Mouse (Mus musculus): ENCODE measurements around the gene Sox12.

Sox12 gene

GRCm38 (mm10) chr2:152406126-152406525, 8.3 kb upstream of the Sox12 start:
- peak; percentile 99 for DNase-seq (ENCODE audit: low read depth, low spot score)

- no peak for DNase-seq (ENCODE audit: low read depth, low spot score)
Measured at GRCm38 (mm10) chr2:152399122-152399542, 1.3 kb upstream of the Sox12 start.

GRCm38 (mm10) chr2:152398691-152399090, 828 bp upstream of the Sox12 start:
- peak; percentile 96 for DNase-seq (ENCODE audit: low read depth, low spot score)

- peak; percentile 90 for DNase-seq (ENCODE audit: low read depth, low spot score)
Measured at GRCm38 (mm10) chr2:152397004-152397589, 766 bp downstream of the Sox12 start.

DNA sequence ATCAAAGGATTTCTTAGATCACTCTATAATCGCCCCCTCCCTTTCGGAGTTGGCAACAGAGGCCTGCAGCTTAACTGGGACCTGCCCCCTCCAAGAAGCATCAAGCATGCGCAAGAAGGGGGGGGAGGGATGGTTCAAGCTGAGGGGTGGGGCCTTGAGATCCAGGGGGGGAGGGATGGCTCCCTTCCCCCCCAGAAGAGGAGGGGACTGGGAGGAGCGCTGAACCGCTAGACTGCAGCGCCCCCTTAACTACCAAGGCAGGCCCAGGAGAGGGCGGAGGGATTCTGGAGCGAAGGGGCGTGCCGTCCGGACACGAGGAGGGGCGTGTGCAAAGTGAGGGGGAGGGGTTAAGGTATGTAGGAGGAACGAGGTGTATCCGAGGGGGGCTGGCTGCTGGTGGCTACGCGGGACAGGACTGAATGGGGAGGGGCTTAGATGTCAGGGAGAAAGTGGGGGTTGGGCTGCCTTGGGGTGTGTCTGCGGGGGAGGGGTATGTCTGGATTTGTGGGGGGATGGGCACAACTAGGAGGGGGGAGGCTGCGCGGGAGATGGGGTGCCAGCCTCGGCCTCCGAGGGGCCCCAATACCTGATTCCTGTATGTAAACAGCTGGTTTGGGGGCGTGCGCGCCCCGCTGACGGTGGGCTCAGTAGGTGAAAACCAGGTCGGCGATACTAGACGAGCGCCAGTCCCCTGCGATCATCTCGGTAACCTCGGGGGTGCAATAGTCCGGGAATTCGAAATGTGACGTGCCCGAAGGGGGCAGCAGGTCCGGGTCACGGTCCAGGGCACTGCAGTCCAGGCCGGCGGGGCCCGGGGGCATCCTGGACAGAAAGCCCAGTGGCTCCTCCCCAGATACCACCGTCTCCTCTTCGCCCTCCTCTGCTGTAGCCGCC, 1.5 kb downstream of the Sox12 start:
- peak; percentile 97 for DNase-seq (ENCODE audit: low read depth, low spot score)

- no peak for DNase-seq (ENCODE audit: low read depth, low spot score)
Measured at GRCm38 (mm10) chr2:152395271-152395920, 2.5 kb downstream of the Sox12 start.

DNA sequence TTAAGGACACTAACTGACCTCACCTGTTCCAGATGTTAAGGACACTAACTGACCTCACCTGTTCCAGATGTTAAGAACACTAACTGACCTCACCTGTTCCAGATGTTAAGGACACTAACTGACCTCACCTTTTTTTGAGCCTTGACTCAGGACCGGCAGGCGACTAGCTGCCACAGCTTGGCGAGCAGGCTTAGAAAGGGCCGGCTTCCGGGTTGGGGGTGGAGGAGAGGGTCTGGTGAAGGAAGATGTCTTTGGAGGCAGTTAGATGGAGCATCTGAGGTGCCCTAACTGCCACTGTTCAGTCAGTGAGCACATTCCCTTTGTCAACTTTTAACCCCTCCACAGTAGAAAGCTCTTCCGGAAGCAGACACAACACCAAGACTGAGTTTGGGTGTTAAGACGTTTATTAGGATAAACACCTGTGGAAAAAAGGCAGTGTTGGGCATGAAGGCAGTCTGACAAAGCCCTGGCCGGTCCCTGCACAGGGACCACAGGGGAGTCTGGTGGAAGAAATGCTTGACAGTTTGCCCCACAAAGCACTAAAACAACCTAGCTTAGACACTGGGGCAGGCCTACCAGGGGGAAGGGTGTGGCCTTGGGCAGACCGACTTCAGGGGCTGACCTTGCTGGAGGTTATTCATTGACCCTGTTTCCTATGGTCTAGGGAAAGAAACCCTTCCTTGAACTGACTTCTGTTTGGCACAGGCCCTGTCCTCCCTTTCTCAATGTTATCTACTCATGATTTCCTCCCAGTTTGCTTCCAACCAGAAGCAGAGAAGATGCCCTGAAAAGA, 4.4 kb downstream of the Sox12 start:
- no peak for DNase-seq (ENCODE audit: low read depth, low spot score)

DNA sequence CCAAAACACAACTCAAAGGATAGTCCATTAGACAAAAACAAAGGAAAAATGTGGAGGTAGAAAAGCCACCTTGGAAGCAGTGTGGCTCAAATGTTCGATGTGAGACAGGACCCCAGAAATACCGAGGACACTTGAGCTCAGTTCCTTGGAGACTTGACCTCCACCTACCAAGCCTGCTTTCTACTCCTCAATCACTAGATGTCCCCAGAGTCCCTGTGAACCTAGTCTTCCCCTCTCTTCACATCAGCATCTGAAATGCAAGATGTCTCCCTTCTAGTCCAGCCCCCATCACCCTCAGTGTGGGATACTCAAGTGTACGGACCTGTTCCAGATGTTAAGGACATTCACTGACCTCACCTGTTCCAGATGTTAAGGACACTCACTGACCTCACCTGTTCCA, 5.1 kb downstream of the Sox12 start:
- peak; percentile 88 for DNase-seq (ENCODE audit: low read depth, low spot score)

DNA sequence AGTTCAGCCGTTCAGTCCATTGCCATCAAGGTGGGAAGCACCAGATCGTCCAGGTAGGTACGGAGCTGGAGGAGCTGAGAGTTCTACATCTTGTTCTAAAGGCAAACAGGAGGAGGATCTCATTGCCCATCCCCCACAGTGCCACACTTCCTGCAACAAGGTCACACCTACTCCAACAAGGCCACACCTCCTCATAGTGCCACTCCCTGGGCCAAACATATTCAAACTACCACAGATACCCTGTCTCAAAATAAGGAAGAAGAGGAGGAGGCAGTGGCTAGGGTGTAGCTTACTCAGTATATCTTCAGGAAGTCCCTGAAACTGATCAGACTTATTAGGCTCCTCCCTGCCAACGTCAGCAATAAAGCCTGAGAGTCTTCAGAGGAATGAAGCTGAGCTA, 13.7 kb downstream of the Sox12 start:
- DNase-seq (ENCODE audit: low read depth, low spot score): no peak

DNA sequence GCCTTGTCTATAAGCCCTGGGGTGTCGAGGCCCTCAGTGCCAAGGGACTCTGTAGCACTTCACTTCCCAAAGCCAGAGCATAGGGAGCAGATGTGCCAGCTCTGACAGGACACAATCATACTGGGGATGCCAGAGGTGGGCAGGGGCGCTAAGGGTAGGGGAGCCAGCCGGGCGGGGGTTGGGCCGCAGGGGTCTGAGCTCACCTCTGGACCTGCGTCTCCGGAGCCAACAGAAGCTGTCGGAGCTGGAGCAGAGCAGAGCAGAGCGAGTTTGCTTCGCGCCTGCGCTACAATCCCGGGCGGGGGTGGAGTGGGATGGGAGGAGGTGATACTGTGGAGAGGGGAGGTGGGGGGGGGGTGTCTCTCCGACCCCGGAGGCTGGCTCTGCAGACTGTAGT, 21.5 kb downstream of the Sox12 start, which contains the start of gene Nrsn2:
TSS of gene Nrsn2 (minus strand) at position 294 of the 397 bp plus-strand sequence.
- peak; percentile 80 for DNase-seq (ENCODE audit: low read depth, low spot score)

DNA sequence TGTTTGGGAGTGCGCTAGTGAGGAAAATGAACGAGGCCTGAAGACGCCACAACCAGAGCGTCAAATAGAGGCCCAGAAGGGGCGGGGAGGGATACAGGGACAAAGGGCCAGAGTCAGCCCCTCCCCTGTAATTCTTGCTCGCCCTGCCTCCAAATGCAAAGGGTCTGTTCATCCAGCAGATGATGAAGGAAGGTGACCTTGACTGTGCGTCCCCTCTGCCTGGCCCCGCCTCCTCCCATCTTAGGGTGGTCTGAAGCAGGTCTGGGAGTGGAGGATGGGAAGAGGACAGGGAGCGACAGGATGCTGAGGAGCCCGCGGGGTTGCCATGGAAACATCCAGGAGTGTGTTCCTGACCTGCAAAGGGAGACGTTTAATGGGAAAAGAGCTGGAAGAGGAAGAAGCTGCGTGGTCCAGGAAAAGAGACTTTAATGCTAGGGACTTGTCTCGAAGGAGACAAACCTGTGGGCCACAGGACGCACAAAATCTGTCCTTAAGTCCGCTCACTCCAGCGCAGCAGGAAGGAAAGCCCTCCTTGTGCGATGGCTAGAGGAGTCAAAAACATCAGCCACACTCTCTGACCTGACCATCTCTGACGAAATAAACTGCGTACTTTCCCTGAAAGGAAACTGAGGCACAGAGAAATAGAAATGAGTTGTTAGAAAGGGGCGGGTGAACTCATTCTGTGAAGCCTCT, 22.1 kb downstream of the Sox12 start:
- peak; percentile 85 for DNase-seq (ENCODE audit: low read depth, low spot score)

DNA sequence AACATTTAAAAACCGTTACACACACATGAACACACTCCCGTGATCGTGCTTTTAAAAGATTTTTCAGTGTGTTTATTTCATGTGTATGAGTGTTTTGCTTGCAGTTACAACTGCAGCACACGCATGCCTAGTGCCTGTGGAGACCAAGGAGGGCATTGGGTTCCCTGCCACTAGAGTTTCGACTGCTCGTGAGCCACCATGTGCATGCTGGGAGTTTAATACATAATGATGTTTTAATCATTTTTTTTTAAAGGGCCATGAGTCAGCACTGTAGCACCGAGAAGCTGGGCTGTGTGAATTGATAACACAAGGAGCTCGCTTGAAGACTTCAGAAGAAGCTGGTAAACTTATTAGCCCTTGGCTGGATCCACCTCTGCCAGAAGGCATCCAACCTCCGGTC, 24.3 kb downstream of the Sox12 start:
- DNase-seq (ENCODE audit: low read depth, low spot score): no peak

DNA sequence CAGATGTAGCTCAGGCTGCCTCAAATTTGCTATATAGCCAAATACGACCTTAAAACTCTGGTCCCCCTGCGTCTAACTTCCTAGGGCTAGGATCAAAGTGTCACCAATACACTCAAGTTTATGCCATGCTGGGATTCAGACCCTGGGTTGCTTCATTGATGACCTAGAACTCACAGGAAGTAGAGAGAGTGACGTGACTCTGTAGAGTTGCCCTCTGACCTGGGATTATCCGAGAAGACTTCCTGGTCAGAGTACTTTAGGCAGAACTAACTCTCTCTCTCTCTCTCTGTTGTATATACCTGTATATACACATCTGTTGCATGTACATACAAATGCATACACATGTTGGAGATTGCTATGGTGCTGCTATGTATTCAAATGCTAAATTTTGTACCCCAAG, 25.2 kb downstream of the Sox12 start:
- no peak for DNase-seq (ENCODE audit: low read depth, low spot score)

DNA sequence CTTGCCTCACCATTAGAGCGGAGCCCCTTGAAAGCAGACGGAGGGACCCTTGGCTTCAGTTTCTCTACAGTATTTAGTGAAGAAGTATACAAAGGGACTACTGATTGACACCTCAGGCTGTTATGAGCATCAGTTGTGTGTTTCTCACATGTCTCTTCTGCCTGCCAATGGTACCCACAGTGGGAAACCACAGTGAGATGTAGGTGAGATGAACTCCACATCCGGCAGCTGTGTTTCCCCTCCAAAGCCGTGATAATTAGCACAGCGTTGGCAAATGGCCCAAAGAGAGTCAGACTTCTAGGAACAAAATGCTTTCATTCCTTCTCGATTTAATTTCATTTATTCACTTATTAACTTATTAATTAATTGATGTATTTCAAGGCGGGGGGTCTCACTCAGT, 25.8 kb downstream of the Sox12 start:
- DNase-seq (ENCODE audit: low read depth, low spot score): no peak

DNA sequence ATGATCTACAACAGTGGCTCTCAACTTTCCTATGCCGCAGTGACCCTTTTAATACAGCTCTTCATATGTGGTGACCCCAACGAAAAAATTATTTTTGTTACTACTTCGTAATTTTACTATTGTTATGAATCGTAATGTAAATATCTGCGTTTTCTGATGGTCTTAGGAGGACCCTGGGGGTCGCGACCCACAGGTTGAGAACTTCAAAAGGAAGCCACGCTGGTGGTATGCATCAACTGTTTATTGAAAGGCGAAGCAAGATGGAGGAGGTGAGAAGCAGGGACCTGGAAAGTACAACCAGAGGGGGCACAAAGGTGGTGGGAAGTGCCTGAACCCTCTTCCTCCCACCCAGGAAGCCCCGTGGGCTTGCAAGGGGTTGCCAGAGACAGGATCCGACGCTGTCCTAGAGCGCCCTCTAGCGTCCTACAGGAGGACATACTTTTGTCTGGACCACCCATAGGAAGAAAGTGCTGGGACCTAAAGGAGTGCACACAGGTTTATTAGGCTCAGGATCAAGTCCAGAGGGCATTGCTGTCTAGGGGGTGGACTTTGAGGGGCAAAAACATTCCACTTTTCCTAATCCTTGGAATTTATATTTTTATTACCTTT, 29.2 kb downstream of the Sox12 start:
- peak; percentile 76 for DNase-seq (ENCODE audit: low read depth, low spot score)

- DNase-seq (ENCODE audit: low read depth, low spot score): no peak
Measured at GRCm38 (mm10) chr2:152367917-152368316, 29.9 kb downstream of the Sox12 start.

DNA sequence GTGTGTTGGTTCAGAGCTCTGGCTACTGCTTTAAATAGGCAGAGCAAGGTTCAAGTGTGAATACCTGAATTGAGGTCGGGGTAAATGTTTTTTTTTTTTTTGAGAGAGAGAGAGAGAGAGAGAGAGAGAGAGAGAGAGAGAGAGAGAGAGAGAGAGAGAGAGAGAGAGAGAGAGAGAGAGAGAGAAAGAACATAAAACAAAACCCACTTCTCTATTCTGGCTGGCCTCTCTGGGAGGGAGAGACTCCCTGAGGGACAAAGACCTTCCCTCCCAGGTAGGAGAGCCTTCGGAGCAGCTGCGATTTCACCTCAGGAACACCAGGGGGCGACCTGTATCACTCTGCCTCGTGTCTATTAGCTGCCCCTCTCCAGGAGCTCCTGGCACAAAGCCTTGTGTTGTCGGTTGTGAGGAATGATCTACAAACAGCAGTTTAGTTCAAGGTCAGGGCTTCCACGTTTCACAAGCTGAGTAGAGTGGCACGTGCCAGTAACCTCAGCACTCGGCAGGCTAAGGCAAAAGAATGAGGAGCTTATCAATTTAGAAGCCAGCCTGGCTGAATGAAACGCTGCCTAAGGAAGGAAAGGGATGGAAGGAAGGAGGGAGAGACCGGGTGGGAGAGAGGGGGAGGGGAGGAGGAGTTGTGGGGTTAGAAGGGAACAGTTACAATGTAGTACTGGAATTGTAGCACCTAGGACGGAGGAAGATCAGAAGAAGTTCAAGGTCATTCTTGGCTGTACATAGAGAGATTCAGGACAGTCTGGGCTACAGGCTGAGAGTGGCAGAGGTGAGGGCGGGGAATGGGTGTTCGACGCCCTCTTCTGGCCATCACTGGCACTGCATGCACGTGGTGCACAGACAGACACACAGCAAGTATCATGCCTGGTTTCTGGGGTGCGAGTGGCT, 34.4 kb downstream of the Sox12 start:
- DNase-seq (ENCODE audit: low read depth, low spot score): peak; percentile 85

GRCm38 (mm10) chr2:152361193-152361592, 36.7 kb downstream of the Sox12 start:
- no peak for DNase-seq (ENCODE audit: low read depth, low spot score)

DNA sequence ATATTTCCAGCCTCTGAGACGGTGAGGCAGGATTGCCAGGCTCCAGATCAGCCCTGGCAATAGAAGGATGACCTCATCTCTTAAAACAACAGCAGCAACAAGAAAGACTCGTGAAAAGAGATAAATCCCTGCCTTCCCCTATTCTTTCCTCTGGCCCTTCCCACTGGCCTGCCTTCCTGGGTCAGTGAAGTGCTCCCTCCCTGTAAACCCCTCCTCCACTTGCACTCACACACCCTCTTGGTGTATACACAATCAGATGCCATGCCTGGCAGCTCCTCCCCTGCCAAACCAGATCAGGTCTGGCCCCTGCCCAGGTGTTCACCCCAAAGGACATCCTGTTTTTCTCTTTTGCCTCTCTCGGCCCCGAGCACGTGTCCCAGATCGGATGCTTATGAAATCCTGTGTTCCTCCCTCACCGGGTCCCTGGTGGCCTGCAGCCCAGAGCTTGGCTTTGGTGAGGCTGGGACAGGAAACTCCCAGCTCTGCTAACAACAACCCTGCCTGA, 37.5 kb downstream of the Sox12 start:
- DNase-seq (ENCODE audit: low read depth, low spot score): no peak

Data from brain, adult 2 months (tissue).